ENCODE assay signal across 8 mouse cellular contexts in genomic region chr2:127133621-127134461, GRCm38 (mm10). TPM values are rescaled to one million over a fixed set of nuclear protein-coding genes. Genes with fewer than 3 reads are reported as not detected.
DNase-seq lines count a peak whose midpoint lies in the region; ATAC-seq and TF ChIP-seq lines count a peak whose summit lies in the region.

Gene Ncaph (minus strand): TSS chr2:127133954.

- TF ChIP-seq RAD21 in CH12.LX (IDR thresholded peaks at IDR 0.05; ENCODE audit: low read depth, low read length) = no peak

- H3K4me1 ChIP-seq in CH12.LX (ENCODE audit: control insufficient read depth in 1 of 2, insufficient read depth in 2 of 2) = peaks cover 20 to 68% of the 10 kb centered on the region in 2 experiments
- H3K4me1 ChIP-seq in forebrain, embryonic 12.5 days = peaks cover 51% of the 10 kb centered on the region
- H3K4me1 ChIP-seq in liver, postnatal 0 days (ENCODE audit: insufficient read depth) = peaks cover 30% of the 10 kb centered on the region
- peaks cover 5% of the 10 kb centered on the region; the same call in 1 of the 2 replicates for H3K4me1 ChIP-seq in neural tube, embryonic 14.5 days (ENCODE audit: control insufficient read depth, insufficient read depth, low read length)

- H3K36me3 ChIP-seq in CH12.LX (replicated peaks in 1 of 2; ENCODE audit: control insufficient read depth in 1 of 2, insufficient read depth in 1 of 2, low read length in 1 of 2) = peaks cover 0 to 28% of the 10 kb centered on the region in 2 experiments
- no peaks in the 10 kb centered on the region for H3K36me3 ChIP-seq in forebrain, embryonic 12.5 days (replicated peaks)
- no peaks in the 10 kb centered on the region for H3K36me3 ChIP-seq in liver, postnatal 0 days (replicated peaks; ENCODE audit: insufficient read depth, low read length)
- H3K36me3 ChIP-seq in neural tube, embryonic 14.5 days (ENCODE audit: control insufficient read depth, insufficient read depth, low read length) = no peaks in the 10 kb centered on the region

- peak; percentile 92 for ATAC-seq in forebrain, embryonic 12.5 days (ENCODE audit: low FRiP score)
- ATAC-seq in liver, postnatal 0 days = peak; percentile 95
- peak; percentile 90 for ATAC-seq in neural tube, embryonic 14.5 days (ENCODE audit: low read depth)

- H3K4me3 ChIP-seq in CH12.LX (replicated peaks in 1 of 3; ENCODE audit: low read depth in 2 of 3, low read length in 2 of 3, poor library complexity in 1 of 3) = peak within 1 kb of the TSS; percentile 75 to 87 (median 84)
- H3K4me3 ChIP-seq in forebrain, embryonic 12.5 days (replicated peaks) = peak within 1 kb of the TSS; percentile 78
- peak within 1 kb of the TSS; percentile 96 for H3K4me3 ChIP-seq in liver, postnatal 0 days (ENCODE audit: low read depth, low read length)
- H3K4me3 ChIP-seq in neural tube, embryonic 14.5 days (ENCODE audit: low read depth, low read length) = peak within 1 kb of the TSS; percentile 68

- peak within 1 kb of the TSS; percentile 90 for H3K4me2 ChIP-seq in CH12.LX (ENCODE audit: insufficient read depth, low read depth, poor library complexity, severe bottlenecking)
- peak within 1 kb of the TSS; percentile 73 for H3K4me2 ChIP-seq in forebrain, embryonic 12.5 days
- peak within 1 kb of the TSS; percentile 91 for H3K4me2 ChIP-seq in liver, postnatal 0 days (ENCODE audit: low read depth, low read length)
- peak within 1 kb of the TSS; percentile 60 for H3K4me2 ChIP-seq in neural tube, embryonic 14.5 days (ENCODE audit: low read depth, low read length)

- no peaks in the 10 kb centered on the region for H3K9me3 ChIP-seq in CH12.LX (replicated peaks; ENCODE audit: low read length)
- H3K9me3 ChIP-seq in forebrain, embryonic 12.5 days = no peaks in the 10 kb centered on the region
- no peaks in the 10 kb centered on the region for H3K9me3 ChIP-seq in liver, postnatal 0 days (ENCODE audit: low read length)
- H3K9me3 ChIP-seq in neural tube, embryonic 14.5 days (ENCODE audit: control insufficient read depth, low read length) = no peaks in the 10 kb centered on the region

- peak; percentile 97 for TF ChIP-seq POLR2A in CH12.LX (IDR thresholded peaks at IDR 0.05; ENCODE audit: low read depth, low read length)

- peaks cover 47% of the 10 kb centered on the region for H3K79me2 ChIP-seq in CH12.LX (replicated peaks; ENCODE audit: control insufficient read depth, extremely low read depth, insufficient read depth, poor library complexity, severe bottlenecking)

- DNase-seq in CH12.LX (ENCODE audit: extremely low read depth) = peak; percentile 84
- DNase-seq in c-Kit-positive CD71-positive TER-119-negative erythroid progenitor cells, embryonic 14.5 days (ENCODE audit: low read depth) = peak; percentile 81
- DNase-seq in heart, postnatal 10 days = peak; percentile 96 to 97
- DNase-seq in large intestine, adult 2 months (ENCODE audit: low read depth, low spot score) = peak; percentile 57
- peak; percentile 98 for DNase-seq in liver, postnatal 0 days
- peak; percentile 99 for DNase-seq in testis, postnatal 10 days (ENCODE audit: low spot score)

- dilution Hi-C loops in CH12.LX (cut with MboI; ENCODE audit: extremely low pct_ligation_motif_present, extremely low pct_unique_long_range_greater_than_20kb, low sequenced_read_pairs) = no loop called here

- in situ Hi-C loops in CH12.LX (cut with MboI; ENCODE audit: low pct_ligation_motif_present, low pct_unique_long_range_greater_than_20kb, low sequenced_read_pairs) = no loop called here

- no peak for TF ChIP-seq EP300 in CH12.LX (IDR thresholded peaks at IDR 0.05; ENCODE audit: low read length)
- TF ChIP-seq EP300 in liver, postnatal 0 days (IDR thresholded peaks at IDR 0.05; ENCODE audit: low read depth) = no peak

- TF ChIP-seq CTCF in CH12.LX (conservative IDR thresholded peaks at IDR 0.05 in 1 of 2, IDR thresholded peaks at IDR 0.05 in 1 of 2; ENCODE audit: low read depth in 2 of 2, low read length in 2 of 2) = no peak
- TF ChIP-seq CTCF in liver, postnatal 0 days (IDR thresholded peaks at IDR 0.05; ENCODE audit: low read depth) = no peak

- WGBS in forebrain, embryonic 12.5 days = 1% methylated on average over 57 of the region's 57 CpGs
- under 1% methylated on average over 57 of the region's 57 CpGs for WGBS in large intestine, adult 2 months
- under 1% methylated on average over 57 of the region's 57 CpGs for WGBS in liver, postnatal 0 days (ENCODE audit: insufficient replicate concordance)
- WGBS in neural tube, embryonic 14.5 days = under 1% methylated on average over 57 of the region's 57 CpGs

- intact Hi-C loops in heart, postnatal 10 days (cut with DNase I) = no loop called here

- H3K27me3 ChIP-seq in CH12.LX (replicated peaks) = no peaks in the 10 kb centered on the region
- H3K27me3 ChIP-seq in forebrain, embryonic 12.5 days = no peaks in the 10 kb centered on the region
- H3K27me3 ChIP-seq in liver, postnatal 0 days (ENCODE audit: insufficient read depth, low read length) = no peaks in the 10 kb centered on the region
- H3K27me3 ChIP-seq in neural tube, embryonic 14.5 days (ENCODE audit: control insufficient read depth, insufficient read depth, low read length) = no peaks in the 10 kb centered on the region

- peak within 1 kb of the TSS; percentile 83 for H3K9ac ChIP-seq in CH12.LX (ENCODE audit: insufficient read depth, low read depth)
- peak within 1 kb of the TSS; percentile 77 for H3K9ac ChIP-seq in forebrain, embryonic 12.5 days
- peak within 1 kb of the TSS; percentile 84 for H3K9ac ChIP-seq in liver, postnatal 0 days (replicated peaks)
- peak within 1 kb of the TSS; percentile 51 for H3K9ac ChIP-seq in neural tube, embryonic 14.5 days (replicated peaks; ENCODE audit: low read depth, low read length)

- H3K27ac ChIP-seq in CH12.LX (ENCODE audit: insufficient read depth, low read depth) = peak within 1 kb of the TSS; percentile 78
- H3K27ac ChIP-seq in forebrain, embryonic 12.5 days = peak within 1 kb of the TSS; percentile 89
- H3K27ac ChIP-seq in liver, postnatal 0 days (ENCODE audit: low read depth) = peak within 1 kb of the TSS; percentile 91
- peak within 1 kb of the TSS; percentile 69; the same call in 1 of the 2 replicates for H3K27ac ChIP-seq in neural tube, embryonic 14.5 days (ENCODE audit: low read depth, low read length)

TF ChIP-seq in CH12.LX, 34 proteins besides CTCF, POLR2A, EP300 and RAD21:
- TF ChIP-seq NRF1 (IDR thresholded peaks at IDR 0.05; ENCODE audit: low read depth, low read length) = peak; percentile 99
- TF ChIP-seq NELFE (IDR thresholded peaks at IDR 0.05; ENCODE audit: low read depth, low read length) = peak; percentile 95
- peak; percentile 49 for TF ChIP-seq BHLHE40 (IDR thresholded peaks at IDR 0.05; ENCODE audit: low read depth, low read length)
- TF ChIP-seq MAZ (IDR thresholded peaks at IDR 0.05; ENCODE audit: low read depth, low read length) = peak; percentile 47; the same call in 1 of the 2 replicates
- TF ChIP-seq UBTF (IDR thresholded peaks at IDR 0.05; ENCODE audit: low read depth, low read length) = no peak
- TF ChIP-seq POLR2AphosphoS2 (IDR thresholded peaks at IDR 0.05; ENCODE audit: low read depth, low read length) = no peak; the same call in 1 of the 2 replicates
- peak; percentile 86 for TF ChIP-seq CHD2 (IDR thresholded peaks at IDR 0.05; ENCODE audit: low read length)
- TF ChIP-seq ELF1 (IDR thresholded peaks at IDR 0.05; ENCODE audit: low read depth, low read length) = peak; percentile 80
- TF ChIP-seq MAX (IDR thresholded peaks at IDR 0.05; ENCODE audit: low read length) = peak; percentile 39
- TF ChIP-seq SIN3A (IDR thresholded peaks at IDR 0.05; ENCODE audit: low read length) = peak; percentile 72
- 0 out of 2 replicates have a peak, but pooled peaks have one; percentile 54 for TF ChIP-seq JUND (conservative IDR thresholded peaks at IDR 0.05; ENCODE audit: low read depth, low read length)
- TF ChIP-seq TCF12 (IDR thresholded peaks at IDR 0.05; ENCODE audit: low read depth, low read length) = peak; percentile 85
- TF ChIP-seq MYC (IDR thresholded peaks at IDR 0.05; ENCODE audit: low read depth, low read length) = peak; percentile 13; the same call in 1 of the 2 replicates
- no peak for TF ChIP-seq ETS1 (conservative IDR thresholded peaks at IDR 0.05; ENCODE audit: low read depth, low read length)
- peak; percentile 84 for TF ChIP-seq MXI1 (IDR thresholded peaks at IDR 0.05; ENCODE audit: low read depth, low read length)
- peak; percentile 86 for TF ChIP-seq TBP (conservative IDR thresholded peaks at IDR 0.05; ENCODE audit: low read depth, low read length)
- TF ChIP-seq RCOR1 (conservative IDR thresholded peaks at IDR 0.05; ENCODE audit: low read depth, low read length) = 0 out of 2 replicates have a peak, but pooled peaks have one; percentile 47
- TF ChIP-seq ZMIZ1 (IDR thresholded peaks at IDR 0.05; ENCODE audit: low read depth, low read length) = peak; percentile 63
- 0 out of 2 replicates have a peak, but pooled peaks have one; percentile 14 for TF ChIP-seq KAT2A (IDR thresholded peaks at IDR 0.05; ENCODE audit: insufficient replicate concordance, low read length)
- peak; percentile 85; the same call in 1 of the 2 replicates for TF ChIP-seq E2F4 (IDR thresholded peaks at IDR 0.05; ENCODE audit: insufficient replicate concordance, low read depth, low read length)
- peak; percentile 14; the same call in 1 of the 2 replicates for TF ChIP-seq MEF2A (IDR thresholded peaks at IDR 0.05; ENCODE audit: borderline replicate concordance, low read depth, low read length)
- peak; percentile 59 for TF ChIP-seq HCFC1 (IDR thresholded peaks at IDR 0.05; ENCODE audit: low read depth, low read length)
- TF ChIP-seq USF1 (IDR thresholded peaks at IDR 0.05; ENCODE audit: low read depth, low read length) = no peak
- no peak for TF ChIP-seq SMC3 (IDR thresholded peaks at IDR 0.05; ENCODE audit: low read depth, low read length)

RNA-seq across cellular contexts. Expression of gene Ncaph, which starts in this region (rescaled TPM):
- 55.3 and 56.0 TPM in 2 replicates for total RNA-seq in CH12.LX (2012; rRNA removed)
- 74.1 and 86.6 TPM in 2 replicates for total RNA-seq in CH12.LX (2014; rRNA removed)
- polyA plus RNA-seq in CH12.LX (2012; ENCODE audit: insufficient read length, low read depth) = 53.4 and 58.2 TPM in 2 replicates
- polyA plus RNA-seq in forebrain, embryonic 12.5 days (2016; fragmentation: Nextera tagmentation; extraction: Ambion mirVana) = 105 and 111 TPM in 2 replicates
- total RNA-seq in heart, postnatal 10 days (2021) = 10 to 100 TPM; 13.7 to 15.2 TPM
- 6.9 TPM in 2 replicates for polyA plus RNA-seq in large intestine, adult 2 months (2012; rRNA removed)
- 21.5 and 23.4 TPM in 2 replicates for polyA plus RNA-seq in liver, postnatal 0 days (2015; fragmentation: Nextera tagmentation; extraction: Ambion mirVana)
- polyA plus RNA-seq in neural tube, embryonic 14.5 days (2014; fragmentation: Nextera tagmentation; extraction: Ambion mirVana) = 8.6 and 11.1 TPM in 2 replicates

Comparison
In these comparisons a context has a peak if more than half of its experiments do, and no peak if none do; other contexts are left out.
1. Peak in every context shown above with its lines: DNase-seq, ATAC-seq, H3K4me3 ChIP-seq and H3K27ac ChIP-seq.